Mouse (Mus musculus) forebrain, embryonic 14.5 days (tissue): ENCODE measurements around the gene Spem1. TPM values are rescaled to one million over a fixed set of nuclear protein-coding genes. Genes with fewer than 3 reads are reported as not detected.
A peak's percentile ranks its signal among the peaks of the same experiment; 100 is the strongest.

ENCODE experiments used
- ATAC-seq: fragments of 200-750 bp; cut with Nextera tagmentation; 2 replicates; pipeline ENCODE4 v1.8.0; 2017; ENCODE audit warnings: mild to moderate bottlenecking, moderate library complexity
- DNase-seq: peaks from one replicate; pipeline ENCODE4 v3.0.0-alpha.2; 2015; ENCODE audit warnings: low spot score
- H3K27ac ChIP-seq: fragments of 300-500 bp; sonication (generic); 2 replicates; pipeline ENCODE4 v1.5.1; 2014; ENCODE audit warnings: low read depth, mild to moderate bottlenecking, control low read depth, low read length, moderate library complexity
- H3K27me3 ChIP-seq: fragments of 300-500 bp; sonication (generic); replicated peaks from 2 replicates; pipeline ENCODE4 v1.6.1; 2014; ENCODE audit warnings: low read length, control low read depth, mixed read lengths; ENCODE audit not compliant: control insufficient read depth, insufficient read depth
- H3K36me3 ChIP-seq: fragments of 300-500 bp; sonication (generic); 2 replicates; pipeline ENCODE4 v1.6.1; 2014; ENCODE audit warnings: low read length, control low read depth; ENCODE audit not compliant: control insufficient read depth, insufficient read depth
- H3K4me1 ChIP-seq: fragments of 300-500 bp; sonication (generic); 2 replicates; pipeline ENCODE4 v1.6.1; 2014; ENCODE audit warnings: antibody characterized with exemption, low read length, control low read depth; ENCODE audit not compliant: control insufficient read depth, insufficient read depth
- H3K4me2 ChIP-seq: fragments of 300-500 bp; sonication (generic); 2 replicates; pipeline ENCODE4 v1.6.1; 2014; ENCODE audit warnings: mild to moderate bottlenecking, control low read depth, low read length
- H3K4me3 ChIP-seq: fragments of 300-500 bp; sonication (generic); 2 replicates; pipeline ENCODE4 v1.5.1; 2014; ENCODE audit warnings: low read depth, low read length, control low read depth
- H3K9ac ChIP-seq: fragments of 300-500 bp; sonication (generic); 2 replicates; pipeline ENCODE4 v1.6.1; 2014; ENCODE audit warnings: mild to moderate bottlenecking, low read length, control low read depth, moderate library complexity
- H3K9me3 ChIP-seq: fragments of 300-500 bp; sonication (generic); replicated peaks from 2 replicates; pipeline ENCODE4 v1.6.1; 2016; ENCODE audit warnings: low read length, control low read depth, mixed read lengths; ENCODE audit not compliant: control insufficient read depth
- WGBS: fragments of 180-500 bp; shearing (Covaris S2); extraction: QIAGEN DNeasy Blood & Tissue Kit; methylation state at CpG from one replicate; pipeline ENCODE4 v1.1.7; 2014; 5-methylcytosine and 5-hydroxymethylcytosine counted together
- polyA plus RNA-seq: library from polyadenylated mRNA; unstranded; fragments of >200 nt; fragmentation: Nextera tagmentation; extraction: Ambion mirVana; gene quantifications from 2 replicates; pipeline ENCODE4 v1.2.1, GENCODE M21; 2014

The Spem1 gene
- polyA plus RNA-seq, 1 experiment from 2014 or later: 0.39 TPM

DNA sequence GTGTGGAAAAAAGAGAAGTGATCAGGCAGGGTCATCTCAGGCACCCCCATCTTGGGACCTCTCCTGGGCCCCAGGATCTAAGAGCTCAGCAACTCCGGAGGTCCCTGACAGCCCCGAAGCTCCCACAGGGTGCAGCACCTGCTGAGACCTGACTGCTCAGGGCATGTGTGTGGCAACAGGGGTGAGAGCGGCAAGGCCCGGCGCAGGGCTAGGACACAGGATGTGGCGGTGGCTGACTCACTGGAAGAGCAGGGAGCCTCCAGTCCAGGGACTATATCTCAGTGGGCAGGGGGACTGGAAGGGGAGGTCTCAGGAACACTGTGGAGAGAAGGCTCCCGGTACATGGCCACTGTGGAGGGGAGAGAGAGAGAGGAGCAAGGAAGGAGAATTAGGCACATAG, 24.1 kb downstream of the Spem1 start:
- peaks cover 5% of the 10 kb centered on the region; the same call in 1 of the 2 replicates for H3K27me3 ChIP-seq
- ATAC-seq (no peak), DNase-seq (no peak)
- no peak overlapping the region for H3K9ac ChIP-seq
- no peak overlapping the region; the same call in 1 of the 2 replicates for H3K27ac ChIP-seq
- no peaks in the 10 kb centered on the region for H3K36me3 ChIP-seq
- H3K4me2 ChIP-seq: no peak overlapping the region
- WGBS: 80% methylated on average over 7 of the region's 7 CpGs
- H3K4me3 ChIP-seq: no peak overlapping the region
- H3K9me3 ChIP-seq: no peaks in the 10 kb centered on the region
- H3K4me1 ChIP-seq: peaks cover 27% of the 10 kb centered on the region

- Histone ChIP-seq H3K9ac (peak overlapping the region; percentile 52; the same call in 1 of the 2 replicates), H3K27me3 (no peaks in the 10 kb centered on the region; the same call in 1 of the 2 replicates), H3K36me3 (no peaks in the 10 kb centered on the region), H3K4me3 (peak overlapping the region; percentile 37), H3K4me2 (peak overlapping the region; percentile 75), H3K9me3 (no peaks in the 10 kb centered on the region), H3K27ac (no peak overlapping the region), H3K4me1 (peaks cover 17% of the 10 kb centered on the region)
- DNase-seq: no peak
- ATAC-seq: no peak
- WGBS: 2% methylated on average over 13 of the region's 13 CpGs
Observed at GRCm38 (mm10) chr11:69795983-69796435, 26.0 kb downstream of the Spem1 start.

- peaks cover 15% of the 10 kb centered on the region for H3K4me1 ChIP-seq
- H3K36me3 ChIP-seq: no peaks in the 10 kb centered on the region
- H3K4me3 ChIP-seq: peak within 1 kb of the TSS; percentile 37
- H3K27ac ChIP-seq: no peak within 1 kb of the TSS
- DNase-seq: peak; percentile 96
- ATAC-seq: peak; percentile 93
- H3K9ac ChIP-seq: peak within 1 kb of the TSS; percentile 52
- H3K9me3 ChIP-seq: no peaks in the 10 kb centered on the region
- H3K27me3 ChIP-seq: no peaks in the 10 kb centered on the region; the same call in 1 of the 2 replicates
- peak within 1 kb of the TSS; percentile 75 for H3K4me2 ChIP-seq
- 3% methylated on average over 52 of the region's 52 CpGs for WGBS
Observed at GRCm38 (mm10) chr11:69795168-69795982, 26.6 kb downstream of the Spem1 start, which contains the start of gene Chrnb1. Chrnb1 (minus strand) TSS chr11:69795943.

GRCm38 (mm10) chr11:69793429-69793828, 28.6 kb downstream of the Spem1 start:
- 56% methylated on average over 5 of the region's 5 CpGs for WGBS
- no peak for DNase-seq

GRCm38 (mm10) chr11:69791420-69791819, 30.6 kb downstream of the Spem1 start:
- Histone ChIP-seq H3K4me1 (no peaks in the 10 kb centered on the region), H3K27ac (no peak overlapping the region), H3K4me3 (no peak overlapping the region), H3K27me3 (no peaks in the 10 kb centered on the region), H3K9me3 (no peaks in the 10 kb centered on the region), H3K36me3 (no peaks in the 10 kb centered on the region), H3K4me2 (no peak overlapping the region), H3K9ac (no peak overlapping the region)
- ATAC-seq: no peak
- WGBS: 76% methylated on average over 5 of the region's 5 CpGs
- DNase-seq: no peak

More at GRCm38 (mm10) chr11:69793429-69793828, 28.6 kb downstream of the Spem1 start:
- Histone ChIP-seq H3K4me3 (no peak overlapping the region), H3K9ac (no peak overlapping the region), H3K4me1 (no peaks in the 10 kb centered on the region), H3K27ac (no peak overlapping the region), H3K9me3 (no peaks in the 10 kb centered on the region), H3K4me2 (no peak overlapping the region), H3K27me3 (no peaks in the 10 kb centered on the region; the same call in 1 of the 2 replicates), H3K36me3 (no peaks in the 10 kb centered on the region)
- no peak for ATAC-seq

GRCm38 (mm10) chr11:69789431-69789830, 32.5 kb downstream of the Spem1 start:
- Histone ChIP-seq H3K4me1 (no peaks in the 10 kb centered on the region), H3K27me3 (no peaks in the 10 kb centered on the region), H3K27ac (no peak overlapping the region), H3K9me3 (no peaks in the 10 kb centered on the region), H3K9ac (no peak overlapping the region), H3K36me3 (no peaks in the 10 kb centered on the region), H3K4me2 (no peak overlapping the region), H3K4me3 (no peak overlapping the region)
- 74% methylated on average over 5 of the region's 5 CpGs for WGBS
- ATAC-seq (no peak), DNase-seq (no peak)

- H3K4me2 ChIP-seq: no peak overlapping the region
- no peak overlapping the region for H3K9ac ChIP-seq
- 88% methylated on average over 5 of the region's 5 CpGs for WGBS
- no peaks in the 10 kb centered on the region for H3K4me1 ChIP-seq
- no peak overlapping the region for H3K27ac ChIP-seq
- no peaks in the 10 kb centered on the region for H3K36me3 ChIP-seq
- H3K4me3 ChIP-seq: no peak overlapping the region
- H3K9me3 ChIP-seq: no peaks in the 10 kb centered on the region
- no peak for ATAC-seq
- H3K27me3 ChIP-seq: no peaks in the 10 kb centered on the region
- DNase-seq: no peak
Observed at GRCm38 (mm10) chr11:69787306-69787705, 34.7 kb downstream of the Spem1 start.

DNA sequence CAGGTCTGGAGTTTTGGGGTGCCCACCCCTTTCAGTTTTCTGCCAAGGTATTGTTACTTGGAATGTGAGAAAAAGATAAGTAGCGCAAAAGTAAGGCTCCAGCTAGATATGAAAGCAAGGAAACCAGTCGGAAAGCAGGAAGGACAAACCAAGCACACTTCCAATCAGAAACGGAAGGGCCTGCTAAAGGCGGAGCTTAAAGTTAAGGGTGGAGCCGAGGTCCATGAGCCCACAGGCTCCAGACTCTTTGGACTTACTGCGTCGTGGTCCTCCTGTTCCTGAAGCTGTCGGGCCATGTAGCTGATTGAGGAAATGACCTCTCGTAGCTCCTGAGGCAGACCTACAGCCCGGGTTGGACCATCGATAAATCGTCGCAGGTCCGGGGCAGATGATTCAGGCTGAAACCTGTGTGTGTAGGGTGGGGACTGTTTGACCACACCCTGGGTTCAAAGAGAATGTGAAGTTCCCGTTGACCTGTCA, 37.1 kb downstream of the Spem1 start:
- WGBS: 54% methylated on average over 15 of the region's 15 CpGs
- no peak for DNase-seq

DNA sequence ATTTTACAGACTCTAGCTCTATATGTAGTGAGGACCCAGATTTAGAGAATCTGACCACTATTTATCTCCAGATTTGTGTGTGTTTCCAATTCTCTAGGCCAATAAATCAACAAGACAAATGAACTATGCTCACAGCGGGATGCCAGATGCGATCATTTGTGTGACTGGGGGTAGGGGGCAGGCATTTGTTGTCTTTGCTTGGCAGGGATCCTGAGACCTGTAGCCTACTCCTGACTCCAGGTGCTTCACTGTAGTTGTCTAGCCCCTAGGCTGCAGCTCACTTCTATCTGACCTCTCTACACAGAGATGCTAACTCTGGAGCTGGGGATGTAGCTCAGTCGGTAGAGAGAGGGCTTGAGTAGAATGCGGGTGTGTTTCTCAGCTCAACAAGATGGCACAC, 40.2 kb downstream of the Spem1 start:
- no peak for DNase-seq
- Histone ChIP-seq H3K36me3 (no peaks in the 10 kb centered on the region), H3K27me3 (no peaks in the 10 kb centered on the region), H3K9ac (no peak overlapping the region), H3K27ac (no peak overlapping the region), H3K4me2 (no peak overlapping the region), H3K4me3 (no peak overlapping the region), H3K9me3 (no peaks in the 10 kb centered on the region), H3K4me1 (no peaks in the 10 kb centered on the region)
- WGBS: 38% methylated on average over 4 of the region's 4 CpGs
- ATAC-seq: no peak

More for the DNA sequence above, 37.1 kb downstream of the Spem1 start:
- Histone ChIP-seq H3K4me3 (no peak overlapping the region), H3K27me3 (no peaks in the 10 kb centered on the region), H3K4me2 (no peak overlapping the region), H3K9ac (no peak overlapping the region), H3K9me3 (no peaks in the 10 kb centered on the region), H3K4me1 (no peaks in the 10 kb centered on the region), H3K27ac (no peak overlapping the region), H3K36me3 (no peaks in the 10 kb centered on the region)
- no peak for ATAC-seq
